In the genomic region with DNA sequence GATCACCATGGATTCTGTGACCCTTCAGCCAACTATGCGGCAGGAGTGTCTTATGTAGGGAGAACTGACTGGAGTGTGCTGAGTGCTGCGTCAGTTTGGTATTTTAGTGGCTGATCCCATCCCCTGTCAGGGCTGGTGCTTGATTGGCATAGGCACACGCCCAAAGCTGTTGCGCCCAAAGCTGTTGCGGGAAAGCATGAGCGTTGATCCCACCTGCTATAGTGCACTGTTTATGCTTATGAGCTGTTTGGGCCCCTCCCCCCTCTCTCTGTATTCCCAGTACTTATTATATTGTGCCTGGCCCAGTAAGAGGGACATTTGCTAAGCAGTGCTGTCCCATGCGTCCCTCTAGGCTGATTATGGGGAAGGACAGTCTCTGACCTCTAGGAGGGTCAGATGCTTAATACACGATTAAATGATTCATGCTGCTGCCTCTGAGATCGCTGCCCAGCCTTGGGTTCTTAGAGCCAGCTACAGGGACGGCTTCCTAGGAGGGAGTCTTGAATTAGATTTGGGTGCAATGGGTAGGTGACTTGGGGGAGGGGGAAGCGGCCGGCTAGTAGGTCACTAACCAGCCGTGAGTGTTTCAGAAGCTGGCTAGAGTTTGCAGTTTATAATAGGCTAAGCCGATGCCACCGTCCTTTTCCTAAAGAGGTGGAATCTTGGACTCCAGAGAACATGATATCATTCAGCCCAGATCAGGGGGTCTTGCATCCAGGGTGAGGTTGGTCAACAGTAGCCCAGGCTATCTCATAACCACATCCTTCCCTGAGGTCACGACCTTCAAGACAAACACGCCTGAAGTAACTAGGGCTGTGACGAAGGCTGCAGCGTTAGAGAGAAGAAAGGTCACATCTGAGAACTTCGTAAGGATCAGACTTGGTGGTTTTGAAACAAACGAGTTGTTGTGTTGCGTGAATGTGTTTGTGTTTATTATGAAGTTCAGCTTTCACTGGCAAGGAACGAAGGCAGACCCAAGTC, we compare ENCODE assay signal across 8 mouse cellular contexts. TPM values are rescaled to one million over a fixed set of nuclear protein-coding genes. Genes with fewer than 3 reads are reported as not detected.
DNase-seq lines count a peak whose midpoint lies in the region; ATAC-seq and TF ChIP-seq lines count a peak whose summit lies in the region.

No protein-coding gene starts in this region.

- H3K4me2 ChIP-seq in midbrain, postnatal 0 days (ENCODE audit: low read depth, low read length, poor library complexity, severe bottlenecking) = no peak overlapping the region

- peak overlapping the region; percentile 81 for H3K27ac ChIP-seq in left cerebral cortex, adult 2 months
- H3K27ac ChIP-seq in hindbrain, embryonic 10.5 days = peak overlapping the region; percentile 69
- H3K27ac ChIP-seq in midbrain, postnatal 0 days (ENCODE audit: low read depth, low read length) = 0 out of 2 replicates have a peak overlapping the region, but pooled peaks have one; percentile 18

- no peak overlapping the region for H3K4me3 ChIP-seq in left cerebral cortex, adult 2 months
- H3K4me3 ChIP-seq in hindbrain, embryonic 10.5 days = peak overlapping the region; percentile 3; the same call in 1 of the 2 replicates
- no peak overlapping the region for H3K4me3 ChIP-seq in midbrain, postnatal 0 days (ENCODE audit: low read depth, low read length)

- peaks cover 97% of the 10 kb centered on the region for H3K4me1 ChIP-seq in hindbrain, embryonic 10.5 days (replicated peaks)
- peaks cover 23% of the 10 kb centered on the region for H3K4me1 ChIP-seq in midbrain, postnatal 0 days (ENCODE audit: insufficient read depth, low read length)

- no peak for DNase-seq in left cerebral cortex, adult 2 months (ENCODE audit: extremely low spot score in 1 of 2, low spot score in 2 of 2)
- DNase-seq in left cerebral cortex, adult 18-20 months (ENCODE audit: low spot score in 2 of 2) = no peak
- DNase-seq in adrenal gland, postnatal 36 days = peak; percentile 65
- no peak for DNase-seq in hindbrain, embryonic 10.5 days (ENCODE audit: low spot score)
- DNase-seq in midbrain, postnatal 0 days (ENCODE audit: low spot score) = peak; percentile 61
- no peak for DNase-seq in urinary bladder, postnatal 4 days (ENCODE audit: low spot score in 2 of 2)
- DNase-seq in urinary bladder, adult 18-20 months (ENCODE audit: low spot score in 2 of 2) = no peak
- no peak for DNase-seq in layer of hippocampus, adult 11-12 months (ENCODE audit: low spot score)

- H3K36me3 ChIP-seq in hindbrain, embryonic 10.5 days = peaks cover 26% of the 10 kb centered on the region
- 0 out of 2 replicates have a peak, but pooled peaks cover 1% of the 10 kb centered on the region for H3K36me3 ChIP-seq in midbrain, postnatal 0 days (ENCODE audit: insufficient read depth, low read length)

- no peak for ATAC-seq in midbrain, postnatal 0 days (ENCODE audit: low FRiP score)

- H3K9me3 ChIP-seq in hindbrain, embryonic 10.5 days = no peaks in the 10 kb centered on the region
- no peaks in the 10 kb centered on the region for H3K9me3 ChIP-seq in midbrain, postnatal 0 days (ENCODE audit: low read length)

- no peaks in the 10 kb centered on the region for H3K27me3 ChIP-seq in hindbrain, embryonic 10.5 days (ENCODE audit: insufficient read depth, poor library complexity, severe bottlenecking)
- no peaks in the 10 kb centered on the region for H3K27me3 ChIP-seq in midbrain, postnatal 0 days (ENCODE audit: insufficient read depth, low read length)

- intact Hi-C loops in left cerebral cortex, adult 2 months (cut with DNase I) = no loop called here

- WGBS in hindbrain, embryonic 10.5 days = 62% methylated on average over 23 of the region's 23 CpGs
- WGBS in midbrain, postnatal 0 days = 53% methylated on average over 23 of the region's 23 CpGs

- H3K9ac ChIP-seq in midbrain, postnatal 0 days (replicated peaks; ENCODE audit: low read length, poor library complexity, severe bottlenecking) = no peak overlapping the region

- no peak for TF ChIP-seq CTCF in left cerebral cortex, adult 2 months (IDR thresholded peaks at IDR 0.05)
- TF ChIP-seq CTCF in midbrain, postnatal 0 days (IDR thresholded peaks at IDR 0.05) = no peak

RNA-seq across cellular contexts. Expression of gene Anp32a, which starts 25.7 kb away (rescaled TPM):
- 100 to 1,000 TPM; 278 to 279 TPM for total RNA-seq in left cerebral cortex, adult 2 months (2021)
- 100 to 1,000 TPM; 255 to 287 TPM for total RNA-seq in left cerebral cortex, adult 18-20 months (2021)
- 100 to 1,000 TPM; 297 to 341 TPM for total RNA-seq in adrenal gland, postnatal 36 days (2021)
- polyA plus RNA-seq in hindbrain, embryonic 10.5 days (2016; fragmentation: Nextera tagmentation; extraction: Ambion mirVana) = 211 and 251 TPM in 2 replicates
- total RNA-seq in midbrain, postnatal 0 days (2014; rRNA removed) = 88.8 and 114 TPM in 2 replicates
- polyA plus RNA-seq in midbrain, postnatal 0 days (2015; fragmentation: Nextera tagmentation; extraction: Ambion mirVana) = 60.5 and 76.2 TPM in 2 replicates

Comparison
In these comparisons a context has a peak if more than half of its experiments do, and no peak if none do; other contexts are left out.
1. DNase-seq: peak in adrenal gland, postnatal 36 days (2 of 2) and midbrain, postnatal 0 days (single experiment); none in left cerebral cortex, adult 2 months (0 of 2), left cerebral cortex, adult 18-20 months (0 of 2), hindbrain, embryonic 10.5 days (single experiment), urinary bladder, postnatal 4 days (0 of 2), urinary bladder, adult 18-20 months (0 of 2) and layer of hippocampus, adult 11-12 months (single experiment).
2. H3K27ac ChIP-seq: peak in every context shown above with its lines; median percentile 81 in left cerebral cortex, adult 2 months; 69 in hindbrain, embryonic 10.5 days; 18 in midbrain, postnatal 0 days.